Mouse (Mus musculus): Measurements from ENCODE around the gene Sash1.
A peak's percentile ranks its signal among the peaks of the same experiment; 100 is the strongest.
"Not testable (repeated sequence)": the region's sequence is repeated elsewhere in the genome, so short reads cannot be mapped to it uniquely, and the experiment has no call there.

Sash1 gene

GRCm38 (mm10) chr10:8749537-8749936, 136.3 kb downstream of the Sash1 start:
- DNase-seq: no peak

GRCm38 (mm10) chr10:8747450-8748212, 138.2 kb downstream of the Sash1 start:
- no peak for DNase-seq

- no peak for DNase-seq
These were observed 139.7 kb downstream of the Sash1 start for GRCm38 (mm10) chr10:8746082-8746696.

GRCm38 (mm10) chr10:8742872-8743271, 143.0 kb downstream of the Sash1 start:
- DNase-seq: peak; percentile 83

- DNase-seq: no peak
These were observed 144.4 kb downstream of the Sash1 start for GRCm38 (mm10) chr10:8741505-8741904.

GRCm38 (mm10) chr10:8740797-8741196, 145.1 kb downstream of the Sash1 start:
- DNase-seq: no peak

- no peak for DNase-seq
These were observed 156.2 kb downstream of the Sash1 start for GRCm38 (mm10) chr10:8729387-8730337.

- DNase-seq: no peak
These were observed 166.5 kb downstream of the Sash1 start for GRCm38 (mm10) chr10:8719345-8719744.

- no peak for DNase-seq
These were observed 167.0 kb downstream of the Sash1 start for GRCm38 (mm10) chr10:8718831-8719230.

GRCm38 (mm10) chr10:8717171-8717570, 168.7 kb downstream of the Sash1 start:
- no peak for DNase-seq

- DNase-seq: peak; percentile 87
These were observed 170.1 kb downstream of the Sash1 start for GRCm38 (mm10) chr10:8715679-8716284.

GRCm38 (mm10) chr10:8696636-8697035, 189.2 kb downstream of the Sash1 start:
- DNase-seq: not testable (repeated sequence)

- no peak for DNase-seq
These were observed 191.8 kb downstream of the Sash1 start for GRCm38 (mm10) chr10:8693996-8694500.

- DNase-seq: no peak
These were observed 192.3 kb downstream of the Sash1 start for GRCm38 (mm10) chr10:8693561-8693960.

- no peak for DNase-seq
These were observed 193.3 kb downstream of the Sash1 start for GRCm38 (mm10) chr10:8692531-8692930.

- DNase-seq: no peak
These were observed 199.7 kb downstream of the Sash1 start for GRCm38 (mm10) chr10:8686219-8686618.

- no peak for DNase-seq
These were observed 200.6 kb downstream of the Sash1 start for GRCm38 (mm10) chr10:8685269-8685668.

GRCm38 (mm10) chr10:8682900-8683299, 203.0 kb downstream of the Sash1 start:
- peak; percentile 80 for DNase-seq

GRCm38 (mm10) chr10:8682341-8682740, 203.5 kb downstream of the Sash1 start:
- peak; percentile 16 for DNase-seq

- DNase-seq: no peak
These were observed 209.1 kb downstream of the Sash1 start for GRCm38 (mm10) chr10:8676722-8677121.

Data from kidney, postnatal 10 days (tissue).